Mouse (Mus musculus) neural tube, embryonic 13.5 days (tissue): ENCODE measurements at regions not wholly inside any gene's neighbourhood (a gene's known extent, or its start where the extent isn't known, plus 50 kb on each side); places are given as distances from the start of the nearest gene placed in this dataset.

ENCODE experiments used
- ATAC-seq: fragments of 200-750 bp; cut with Nextera tagmentation; 2 replicates; pipeline ENCODE4 v1.8.0; 2017; ENCODE audit warnings: low read depth, mild to moderate bottlenecking, moderate TSS enrichment, moderate library complexity
- H3K27ac ChIP-seq: fragments of 300-500 bp; sonication (generic); replicated peaks from 2 replicates; pipeline ENCODE4 v1.5.1; 2015; ENCODE audit warnings: moderate library complexity, mild to moderate bottlenecking, inconsistent platforms
- H3K27me3 ChIP-seq: fragments of 300-500 bp; sonication (generic); 2 replicates; pipeline ENCODE4 v1.6.1; 2015; ENCODE audit warnings: mild to moderate bottlenecking, inconsistent platforms
- H3K36me3 ChIP-seq: fragments of 300-500 bp; sonication (generic); 2 replicates; pipeline ENCODE4 v1.6.1; 2015; ENCODE audit warnings: mild to moderate bottlenecking, inconsistent platforms
- H3K4me1 ChIP-seq: fragments of 300-500 bp; sonication (generic); replicated peaks from 2 replicates; pipeline ENCODE4 v1.6.1; 2015; ENCODE audit warnings: inconsistent platforms
- H3K4me2 ChIP-seq: fragments of 300-500 bp; sonication (generic); 2 replicates; pipeline ENCODE4 v1.6.1; 2015; ENCODE audit warnings: inconsistent platforms, mild to moderate bottlenecking, moderate library complexity
- H3K4me3 ChIP-seq: fragments of 300-500 bp; sonication (generic); 2 replicates; pipeline ENCODE4 v1.5.1; 2015; ENCODE audit warnings: mild to moderate bottlenecking, inconsistent platforms
- H3K9ac ChIP-seq: fragments of 300-500 bp; sonication (generic); 2 replicates; pipeline ENCODE4 v1.6.1; 2015; ENCODE audit warnings: moderate library complexity, mild to moderate bottlenecking, inconsistent platforms
- H3K9me3 ChIP-seq: fragments of 300-500 bp; sonication (generic); 2 replicates; pipeline ENCODE4 v1.6.1; 2016; ENCODE audit warnings: inconsistent platforms
- WGBS: fragments of 180-500 bp; shearing (Covaris S2); methylation state at CpG from one replicate; pipeline ENCODE4 v1.1.7; 2015; 5-methylcytosine and 5-hydroxymethylcytosine counted together

DNA sequence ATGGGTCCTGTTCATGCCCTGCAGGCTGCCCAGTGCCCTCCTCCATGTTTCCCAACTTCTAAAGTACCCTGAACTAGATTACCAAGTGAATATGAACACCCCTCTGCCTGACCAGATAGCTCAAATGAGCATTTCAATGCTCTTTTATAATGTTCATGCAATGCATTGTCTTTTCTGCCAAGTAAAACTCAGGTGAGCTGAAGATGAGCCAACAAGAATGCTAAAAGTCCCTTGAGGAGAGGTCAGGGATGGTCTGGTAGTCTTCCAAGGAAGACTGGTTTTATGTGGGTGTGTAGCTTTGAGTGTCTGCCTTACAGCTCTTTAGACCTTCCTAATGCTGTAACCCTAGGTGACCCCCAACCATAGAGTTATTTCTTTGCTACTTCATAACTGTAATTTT lies 58.0 kb upstream of the Abca12 start:
- Histone ChIP-seq H3K9me3 (no peaks in the 10 kb centered on the region), H3K36me3 (no peaks in the 10 kb centered on the region), H3K27me3 (no peaks in the 10 kb centered on the region), H3K27ac (no peak overlapping the region), H3K4me2 (no peak overlapping the region), H3K9ac (no peak overlapping the region), H3K4me1 (no peaks in the 10 kb centered on the region), H3K4me3 (no peak overlapping the region)
- no peak for ATAC-seq

DNA sequence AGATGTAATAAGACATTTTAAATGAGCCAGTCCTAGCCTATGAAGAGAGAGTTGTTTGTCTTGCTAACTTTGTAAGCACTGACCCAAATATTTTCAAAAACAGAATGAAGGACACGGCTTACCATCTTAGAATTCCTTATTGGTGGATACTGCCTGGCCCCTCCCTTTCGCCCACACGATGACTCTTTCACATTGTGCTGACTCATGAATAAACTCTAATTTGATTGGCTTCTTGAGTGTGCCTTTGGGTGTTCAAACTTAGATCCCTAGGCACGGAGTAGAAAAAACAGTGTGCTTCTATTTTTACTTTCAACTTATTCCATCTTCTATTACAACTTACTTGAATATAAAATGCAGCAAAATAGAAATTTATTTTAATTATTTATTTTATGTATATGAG lies 68.4 kb upstream of the Abca12 start:
- H3K4me3 ChIP-seq, result no peak overlapping the region

DNA sequence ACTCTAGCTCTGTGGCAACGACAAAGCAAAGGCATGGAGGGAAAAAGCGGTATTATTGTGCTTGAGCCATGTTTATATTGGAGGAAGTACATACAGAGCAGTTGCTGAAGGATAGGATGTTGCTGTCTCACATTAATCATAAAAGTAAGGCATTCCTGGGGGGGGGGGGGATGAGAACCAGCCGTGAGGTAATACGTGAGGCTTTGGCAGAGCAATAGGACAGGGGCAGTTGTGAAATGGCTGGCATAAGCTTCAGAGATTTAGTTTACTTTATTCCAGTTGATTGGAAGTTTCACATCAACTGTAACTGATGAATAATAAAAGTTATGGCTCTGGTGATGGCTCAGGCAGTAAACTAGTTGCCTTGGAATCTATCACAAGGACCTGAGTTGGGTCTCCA lies 62.4 kb upstream of the Atic start:
- Histone ChIP-seq H3K36me3 (no peaks in the 10 kb centered on the region), H3K9me3 (no peaks in the 10 kb centered on the region), H3K9ac (no peak overlapping the region), H3K4me2 (no peak overlapping the region), H3K4me3 (no peak overlapping the region), H3K27me3 (no peaks in the 10 kb centered on the region), H3K4me1 (no peaks in the 10 kb centered on the region), H3K27ac (no peak overlapping the region)
- ATAC-seq, result no peak
- WGBS, result 89% methylated on average over 4 of the region's 4 CpGs

More for the DNA sequence above, 68.4 kb upstream of the Abca12 start:
- Histone ChIP-seq H3K36me3 (no peaks in the 10 kb centered on the region), H3K27ac (no peak overlapping the region), H3K27me3 (no peaks in the 10 kb centered on the region), H3K9me3 (peaks cover 5% of the 10 kb centered on the region; the same call in 1 of the 2 replicates), H3K9ac (no peak overlapping the region), H3K4me2 (no peak overlapping the region), H3K4me1 (no peaks in the 10 kb centered on the region)
- ATAC-seq, result no peak
- WGBS, result 90% methylated on average over 4 of the region's 4 CpGs

DNA sequence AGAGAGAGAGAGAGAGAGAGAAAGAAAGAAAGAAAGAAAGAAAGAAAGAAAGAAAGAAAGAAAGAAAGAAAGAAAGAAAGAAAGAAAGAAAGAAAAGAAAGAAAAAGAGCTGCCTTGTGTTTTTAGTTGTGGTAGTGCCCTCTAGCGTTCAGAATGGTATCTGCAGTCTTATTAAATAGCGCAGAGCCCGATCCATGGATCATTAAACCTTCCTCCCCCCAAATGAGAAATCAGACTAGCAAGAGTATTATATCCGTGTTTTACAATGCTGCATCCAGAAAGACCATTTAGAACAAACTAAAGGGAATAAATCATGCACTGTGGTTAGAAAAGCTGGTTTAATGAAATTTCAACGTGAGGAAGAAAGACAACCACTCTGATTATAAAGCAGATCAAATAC lies 51.1 kb upstream of the Atic start:
- Histone ChIP-seq H3K4me3 (no peak overlapping the region), H3K27ac (no peak overlapping the region; the same call in 1 of the 2 replicates), H3K9ac (no peak overlapping the region), H3K27me3 (no peaks in the 10 kb centered on the region), H3K4me2 (peak overlapping the region; percentile 31), H3K9me3 (no peaks in the 10 kb centered on the region), H3K4me1 (peaks cover 12% of the 10 kb centered on the region), H3K36me3 (no peaks in the 10 kb centered on the region)
- 4% methylated on average over 5 of the region's 5 CpGs for WGBS
- ATAC-seq, result no peak

DNA sequence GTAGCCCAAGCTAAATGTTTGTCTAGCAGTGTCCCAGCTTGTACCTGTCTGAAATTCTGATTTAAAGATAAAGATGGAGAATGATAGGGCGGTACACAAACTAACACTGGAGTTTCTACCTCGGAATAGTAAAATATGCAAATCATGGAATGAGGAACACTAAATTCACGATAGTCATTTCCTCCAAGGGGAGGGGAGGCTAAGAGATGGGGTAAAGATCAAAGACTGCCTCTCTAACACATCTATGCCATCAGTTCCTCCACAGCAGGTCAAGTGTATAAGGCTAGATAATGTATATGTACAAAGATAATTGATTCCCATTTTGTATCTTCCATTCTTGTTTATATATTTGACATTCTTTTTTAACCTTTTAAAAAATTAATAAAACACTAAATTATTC lies 50.4 kb upstream of the Atic start:
- Histone ChIP-seq H3K9me3 (no peaks in the 10 kb centered on the region), H3K4me1 (peaks cover 12% of the 10 kb centered on the region), H3K36me3 (no peaks in the 10 kb centered on the region), H3K27ac (no peak overlapping the region; the same call in 1 of the 2 replicates), H3K4me3 (no peak overlapping the region), H3K9ac (no peak overlapping the region), H3K27me3 (no peaks in the 10 kb centered on the region), H3K4me2 (no peak overlapping the region)
- 28% methylated on average over 3 of the region's 3 CpGs for WGBS
- ATAC-seq, result no peak
